Mouse (Mus musculus): ENCODE measurements around the gene Lrrc8a.

Lrrc8a gene

DNA sequence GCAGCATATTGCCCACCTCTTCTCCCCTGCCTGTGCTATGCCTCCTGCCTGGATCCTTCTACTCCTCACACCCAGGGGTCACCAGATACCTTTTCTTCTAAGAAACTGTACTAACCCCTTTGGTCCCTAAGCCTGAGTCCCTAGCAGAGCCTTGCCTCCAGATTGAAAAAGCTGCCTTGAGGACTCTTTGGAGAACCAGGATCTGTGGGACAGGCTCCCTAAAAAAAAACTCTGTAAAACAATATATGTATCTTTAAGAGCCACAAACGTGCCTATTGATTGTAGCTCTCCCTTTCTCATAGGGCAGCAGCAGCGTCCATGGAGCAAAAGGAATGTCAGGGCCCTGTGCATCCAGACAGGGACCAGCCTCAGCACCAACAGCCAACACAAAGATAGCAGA, 2.8 kb downstream of the Lrrc8a start, which contains the start of gene Gm28035:
Gene Gm28035 (plus strand): TSS at position 301 of the 400 bp plus-strand sequence.
- no peak for DNase-seq

DNA sequence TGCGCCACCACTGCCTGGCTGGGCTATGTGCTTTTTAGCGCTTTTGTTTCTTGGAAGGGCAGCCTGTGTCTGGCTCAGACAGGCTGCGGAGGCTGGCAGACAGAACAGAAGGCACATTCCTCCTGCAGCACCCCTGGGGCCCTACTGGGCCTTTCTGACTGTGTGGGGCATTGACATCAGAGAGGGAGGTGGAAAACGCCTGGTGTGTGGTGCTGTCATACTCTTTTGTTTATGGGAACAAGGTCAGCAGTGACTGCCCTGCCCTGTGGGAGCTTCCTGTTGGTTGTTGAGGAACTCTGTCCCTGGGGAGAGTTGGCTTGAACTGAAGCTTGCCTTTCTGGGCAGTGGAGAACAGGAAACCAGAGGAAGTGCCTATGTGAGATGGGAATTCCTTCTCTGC, 5.0 kb downstream of the Lrrc8a start:
- peak; percentile 77 to 82 for DNase-seq

DNA sequence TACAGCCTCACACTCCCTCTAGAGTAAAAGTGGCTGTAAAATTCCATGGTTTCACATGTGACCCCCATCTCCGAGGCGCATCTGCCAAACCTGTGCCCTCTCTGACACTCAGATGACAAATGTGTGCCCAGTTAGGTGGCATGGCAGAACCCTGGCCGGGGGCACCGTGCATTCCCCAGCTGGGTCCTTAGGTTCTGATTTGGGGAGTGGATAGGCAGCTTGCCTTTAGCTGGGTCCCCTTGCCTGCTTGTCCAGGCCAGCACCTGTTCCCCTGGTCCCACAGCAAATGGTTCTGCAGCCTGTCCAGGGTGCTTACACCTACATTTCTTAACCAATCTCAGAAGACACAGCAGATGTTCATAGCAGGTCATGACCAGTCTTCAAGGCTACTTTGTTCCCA, 5.9 kb downstream of the Lrrc8a start:
- DNase-seq: no peak

DNA sequence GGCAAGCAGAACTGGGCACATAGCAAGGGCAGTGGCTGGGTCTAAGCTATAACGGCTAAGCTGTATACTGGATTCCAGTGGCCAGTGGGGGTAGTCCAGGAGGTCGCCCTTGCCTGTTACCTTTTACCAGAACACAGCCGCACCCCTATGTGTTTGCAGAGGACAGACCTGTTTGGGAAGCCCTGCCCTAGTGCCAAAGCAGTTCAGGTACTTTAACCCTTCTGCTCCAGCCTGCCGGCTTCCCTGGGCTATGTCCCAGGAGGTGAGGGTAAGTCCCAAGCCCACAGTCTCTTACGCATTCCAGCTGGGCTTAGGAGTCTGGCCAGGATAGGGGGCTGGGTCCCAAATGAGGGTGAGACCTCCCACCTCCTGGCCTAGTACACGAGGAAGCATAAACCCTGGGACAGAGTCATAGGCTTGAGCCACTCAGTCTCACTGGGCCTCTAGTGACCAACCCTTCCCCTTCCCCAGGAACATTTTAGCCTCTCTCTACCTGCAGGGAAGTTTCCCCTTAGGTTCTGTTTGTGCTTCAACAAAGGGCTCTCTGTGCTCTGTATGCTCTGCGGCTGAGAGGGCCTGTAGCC, 7.2 kb downstream of the Lrrc8a start:
- no peak for DNase-seq

DNA sequence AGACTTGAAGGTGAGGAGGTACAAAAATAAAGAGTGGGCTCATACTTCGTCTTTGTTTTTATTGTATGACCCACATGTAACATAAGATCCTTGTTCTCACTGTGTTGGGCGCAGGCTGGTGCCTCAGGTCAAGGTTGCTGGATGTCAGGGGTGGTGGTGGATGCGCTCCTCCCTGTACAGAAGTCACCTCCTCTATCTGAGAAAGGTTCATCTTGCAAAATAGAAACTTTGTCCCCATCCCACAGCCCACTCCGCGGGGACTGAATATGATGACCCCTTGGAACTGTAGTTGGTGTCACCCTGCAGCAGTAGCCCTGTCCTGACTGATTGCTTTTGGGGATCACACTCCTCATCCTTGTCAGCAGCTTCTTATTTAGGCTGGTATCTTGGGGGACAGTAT, 9.5 kb downstream of the Lrrc8a start:
- DNase-seq: no peak

DNA sequence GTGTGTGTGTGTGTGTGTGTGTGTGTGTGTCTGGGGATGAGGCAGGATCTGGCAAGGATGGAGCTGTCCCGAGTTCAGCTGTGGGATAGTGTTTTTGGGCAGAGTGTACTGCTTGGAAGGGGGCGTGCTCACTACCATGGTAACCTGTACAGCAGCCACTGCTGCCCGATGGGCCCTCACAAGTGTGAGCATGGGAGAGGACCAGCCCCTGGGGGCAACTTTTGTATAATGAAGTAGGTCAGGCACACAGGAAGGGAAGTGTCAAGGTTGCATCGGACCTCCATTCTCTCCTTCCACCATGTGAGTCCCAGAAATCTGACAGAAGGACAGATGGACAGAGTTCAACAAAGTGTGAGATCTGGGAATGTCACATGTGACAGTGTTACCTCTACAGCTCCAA, 10.2 kb downstream of the Lrrc8a start:
- no peak for DNase-seq

DNA sequence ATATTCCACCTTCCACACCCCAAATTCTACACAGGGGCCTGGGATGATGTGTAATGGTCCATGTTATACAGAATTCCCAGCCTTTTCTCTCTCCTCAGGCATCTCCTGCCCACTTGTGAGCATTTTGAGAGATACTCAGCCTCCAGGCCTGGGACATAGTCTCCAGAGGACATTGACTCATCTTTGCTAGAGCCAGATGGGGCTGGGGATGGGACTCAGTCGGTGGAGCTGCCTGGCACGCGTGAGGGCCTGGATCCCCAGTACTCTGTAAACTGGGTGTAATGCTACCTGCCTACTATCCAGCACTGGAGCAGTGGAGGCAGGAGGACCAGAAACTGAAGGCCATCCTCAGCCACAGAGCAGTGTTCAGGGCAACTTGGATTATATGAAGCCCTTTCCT, 11.7 kb downstream of the Lrrc8a start:
- DNase-seq: no peak

DNA sequence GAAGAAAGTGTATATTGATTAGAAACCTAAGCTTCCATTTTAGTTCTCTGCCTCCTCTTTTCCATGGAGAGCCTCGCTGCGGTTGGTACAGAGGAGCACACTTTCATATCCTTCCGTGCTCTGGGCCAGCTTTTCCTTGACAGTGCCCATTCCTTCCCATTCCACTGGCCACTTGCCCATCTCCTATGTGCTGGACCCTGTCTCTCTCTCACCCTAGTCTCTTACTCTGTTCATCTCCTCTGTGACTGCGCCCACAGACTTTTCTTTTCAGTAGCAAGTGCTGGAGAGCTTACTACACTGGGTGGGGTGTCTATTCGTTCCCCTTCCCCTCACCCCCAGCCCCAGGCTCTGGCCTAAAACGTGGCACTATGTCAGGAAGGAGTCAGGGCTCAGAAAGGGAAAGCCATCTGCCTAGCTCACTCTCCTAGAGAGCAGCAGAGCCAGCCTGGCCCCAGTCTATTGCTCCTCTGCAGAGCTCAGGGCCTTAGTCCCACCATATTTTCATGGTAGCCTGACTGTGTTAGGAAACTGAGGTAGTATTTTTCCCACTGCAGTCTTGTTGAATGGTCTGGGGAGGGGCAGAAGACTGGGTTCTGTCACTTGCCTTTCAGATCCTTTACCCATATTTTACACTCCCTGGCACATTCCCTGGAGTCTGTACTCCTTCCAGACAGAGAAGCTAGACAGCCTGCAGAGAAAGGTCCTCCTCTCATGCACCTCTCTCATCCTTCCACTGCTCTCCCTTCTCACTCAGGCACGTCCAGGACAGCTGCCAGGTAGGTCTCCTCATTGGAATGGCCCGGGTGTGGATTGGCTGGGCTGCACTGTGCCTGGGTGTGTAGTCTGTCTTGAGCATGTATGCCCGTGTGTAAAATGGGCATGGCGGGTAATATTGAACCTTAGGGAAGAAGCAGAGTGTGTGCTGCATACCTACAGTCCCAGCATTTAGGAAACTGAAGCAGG, 12.9 kb downstream of the Lrrc8a start:
- no peak for DNase-seq

DNA sequence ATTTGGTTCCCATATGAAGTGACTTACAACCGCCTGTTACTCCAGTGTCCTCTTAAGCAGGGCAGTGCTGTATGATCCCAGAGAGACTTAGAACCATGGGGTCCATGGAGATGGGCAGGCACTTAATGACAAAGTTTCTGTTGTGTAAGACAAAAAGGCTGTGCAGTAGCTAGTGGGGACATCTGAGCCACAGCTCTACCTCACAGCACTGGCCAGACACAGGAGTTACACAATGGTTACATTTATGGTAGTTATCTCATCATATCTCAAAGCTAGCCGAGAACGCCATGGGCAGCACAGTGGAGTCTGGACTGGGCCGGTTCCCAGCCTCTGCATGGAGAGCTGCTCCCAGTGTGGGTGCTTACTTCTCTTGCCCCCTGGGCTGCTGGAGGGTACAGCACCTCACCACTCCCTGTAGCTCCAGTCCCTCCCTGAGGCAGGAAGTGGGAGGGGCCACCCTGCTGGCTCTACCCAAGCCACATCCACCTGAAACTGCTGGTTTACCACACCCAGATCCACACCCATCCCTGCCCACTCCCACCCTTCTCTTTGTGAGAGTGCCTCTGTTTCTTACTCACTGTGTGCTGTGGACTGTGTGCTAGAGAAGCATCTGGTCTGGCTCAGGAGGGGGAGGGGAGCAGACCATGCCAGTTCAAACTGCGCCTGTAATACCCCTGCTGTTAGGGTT, 14.0 kb downstream of the Lrrc8a start:
- no peak for DNase-seq

DNA sequence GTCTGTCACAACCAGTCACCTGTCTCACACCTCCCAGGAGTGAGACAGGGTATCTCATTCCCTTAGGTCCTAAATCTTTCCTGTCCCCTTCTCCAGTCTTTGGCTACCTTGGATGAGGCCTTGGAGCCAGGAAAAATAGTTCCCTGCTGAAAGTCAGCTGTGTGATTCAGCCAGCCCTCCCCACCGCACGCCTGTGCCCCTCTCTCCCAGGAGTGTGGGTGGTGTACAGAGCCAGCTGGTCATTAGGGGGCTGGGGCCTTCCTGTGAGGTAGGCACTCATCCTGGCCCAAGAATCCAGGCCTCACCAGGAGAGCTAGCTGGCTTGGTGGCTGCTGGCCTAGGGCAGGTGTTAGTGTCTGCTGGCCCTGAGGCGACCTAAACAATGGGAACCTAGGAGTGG, 15.0 kb downstream of the Lrrc8a start:
- DNase-seq: no peak

DNA sequence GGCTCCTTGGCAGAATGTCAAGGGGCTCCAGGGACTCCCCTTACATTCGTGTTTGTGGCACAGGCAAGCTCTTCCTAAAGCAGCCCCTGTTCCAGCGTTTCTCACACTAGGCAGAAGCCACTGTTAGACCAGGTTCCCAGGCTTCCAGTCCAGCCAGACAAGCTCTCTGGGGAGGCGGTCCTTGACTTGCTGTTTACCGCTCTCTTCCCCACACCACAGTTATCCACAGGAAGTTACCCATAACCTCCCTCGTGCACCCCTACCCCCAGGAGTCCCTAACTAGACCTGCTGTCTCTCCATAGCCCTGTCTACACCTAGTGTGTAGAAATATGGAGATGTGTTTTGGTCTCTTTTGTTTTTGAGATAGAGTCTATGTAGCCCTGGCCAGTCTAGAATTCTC, 16.3 kb downstream of the Lrrc8a start:
- no peak for DNase-seq

DNA sequence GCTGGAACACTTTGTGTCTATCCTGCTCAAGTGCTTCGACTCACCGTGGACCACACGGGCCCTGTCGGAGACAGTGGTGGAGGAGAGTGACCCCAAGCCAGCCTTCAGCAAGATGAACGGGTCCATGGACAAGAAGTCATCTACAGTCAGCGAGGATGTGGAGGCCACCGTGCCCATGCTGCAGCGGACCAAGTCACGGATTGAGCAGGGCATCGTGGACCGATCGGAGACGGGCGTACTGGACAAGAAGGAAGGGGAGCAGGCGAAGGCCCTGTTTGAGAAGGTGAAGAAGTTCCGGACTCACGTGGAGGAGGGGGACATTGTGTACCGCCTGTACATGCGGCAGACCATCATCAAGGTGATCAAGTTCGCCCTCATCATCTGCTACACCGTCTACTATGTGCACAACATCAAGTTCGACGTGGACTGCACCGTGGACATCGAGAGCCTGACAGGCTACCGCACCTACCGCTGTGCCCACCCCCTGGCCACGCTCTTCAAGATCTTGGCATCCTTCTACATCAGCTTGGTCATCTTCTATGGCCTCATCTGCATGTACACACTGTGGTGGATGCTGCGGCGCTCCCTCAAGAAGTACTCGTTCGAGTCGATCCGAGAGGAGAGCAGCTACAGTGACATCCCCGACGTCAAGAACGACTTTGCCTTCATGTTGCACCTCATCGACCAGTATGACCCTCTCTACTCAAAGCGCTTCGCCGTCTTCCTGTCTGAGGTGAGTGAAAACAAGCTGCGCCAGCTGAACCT, 18.3 kb downstream of the Lrrc8a start:
- no peak for DNase-seq

DNA sequence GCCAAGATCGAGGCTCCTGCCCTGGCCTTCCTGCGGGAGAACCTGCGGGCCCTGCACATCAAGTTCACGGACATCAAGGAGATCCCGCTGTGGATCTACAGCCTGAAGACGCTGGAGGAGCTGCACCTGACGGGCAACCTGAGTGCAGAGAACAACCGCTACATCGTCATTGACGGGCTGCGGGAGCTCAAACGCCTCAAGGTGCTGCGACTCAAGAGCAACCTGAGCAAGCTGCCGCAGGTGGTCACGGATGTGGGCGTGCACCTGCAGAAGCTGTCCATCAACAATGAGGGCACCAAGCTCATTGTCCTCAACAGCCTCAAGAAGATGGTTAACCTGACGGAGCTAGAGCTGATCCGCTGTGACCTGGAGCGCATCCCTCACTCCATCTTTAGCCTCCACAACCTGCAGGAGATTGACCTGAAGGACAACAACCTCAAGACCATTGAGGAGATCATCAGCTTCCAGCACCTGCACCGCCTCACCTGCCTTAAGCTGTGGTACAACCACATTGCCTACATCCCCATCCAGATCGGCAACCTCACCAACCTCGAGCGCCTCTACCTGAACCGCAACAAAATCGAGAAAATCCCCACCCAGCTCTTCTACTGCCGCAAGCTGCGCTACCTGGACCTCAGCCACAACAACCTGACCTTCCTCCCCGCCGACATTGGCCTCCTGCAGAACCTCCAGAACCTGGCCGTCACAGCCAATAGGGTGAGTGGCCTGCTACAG, 19.3 kb downstream of the Lrrc8a start:
- no peak for DNase-seq

DNA sequence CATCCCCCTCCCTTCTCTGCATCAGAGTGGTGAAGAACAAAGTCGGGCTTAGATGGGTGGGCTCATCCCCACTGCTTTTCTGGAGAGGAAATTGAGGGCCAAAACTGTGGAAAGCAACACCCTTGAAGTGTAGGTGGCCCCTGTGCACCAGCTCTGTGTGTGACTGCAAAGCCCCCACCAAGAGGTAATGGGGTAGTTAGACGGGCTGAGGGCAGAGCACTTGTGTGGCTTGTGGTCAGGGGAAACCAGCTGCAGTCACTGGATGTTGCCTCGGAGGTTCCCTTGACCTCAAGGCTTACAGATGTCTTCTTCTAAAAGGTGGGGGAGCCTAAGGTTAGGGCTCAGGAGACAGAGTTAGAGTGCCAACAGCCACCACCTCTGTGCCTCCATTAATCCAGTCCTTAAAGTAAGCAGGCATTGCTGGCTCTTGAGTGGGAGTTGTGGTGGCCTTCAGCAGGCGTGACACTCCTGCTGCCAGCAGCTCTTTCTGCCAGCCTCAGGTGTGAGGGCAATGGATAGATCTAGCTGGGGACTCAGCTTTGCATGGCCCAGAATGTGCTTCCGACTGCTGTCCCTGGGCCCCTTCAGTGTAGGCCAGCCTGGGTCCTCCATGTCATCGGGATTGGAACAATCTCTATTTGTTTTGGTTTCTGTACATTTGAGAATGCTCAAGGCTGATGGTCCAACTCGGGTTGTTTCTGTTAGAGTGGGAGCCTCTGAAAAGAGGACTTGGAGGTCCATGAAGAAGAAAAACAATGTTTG, 20.4 kb downstream of the Lrrc8a start:
- DNase-seq: no peak

DNA sequence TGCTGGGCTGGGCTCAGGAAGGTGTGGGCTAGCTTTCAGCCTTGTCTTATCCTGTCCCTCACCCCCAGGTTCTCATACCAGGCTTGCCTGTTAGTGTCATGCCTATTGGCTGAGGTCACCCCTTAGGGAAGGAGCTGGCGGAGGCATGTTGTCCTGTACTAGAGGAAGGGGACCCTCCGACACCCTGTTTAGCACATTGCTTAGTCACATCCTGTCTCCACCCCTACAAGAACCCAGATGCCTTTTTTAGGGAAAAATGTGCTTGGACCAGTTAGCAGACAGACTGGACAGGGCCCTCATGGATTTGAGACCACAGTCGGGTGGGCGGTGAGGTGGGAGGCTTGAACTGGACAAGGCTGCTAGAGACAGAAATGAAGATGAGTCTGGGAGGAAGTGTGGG, 21.1 kb downstream of the Lrrc8a start:
- no peak for DNase-seq

DNA sequence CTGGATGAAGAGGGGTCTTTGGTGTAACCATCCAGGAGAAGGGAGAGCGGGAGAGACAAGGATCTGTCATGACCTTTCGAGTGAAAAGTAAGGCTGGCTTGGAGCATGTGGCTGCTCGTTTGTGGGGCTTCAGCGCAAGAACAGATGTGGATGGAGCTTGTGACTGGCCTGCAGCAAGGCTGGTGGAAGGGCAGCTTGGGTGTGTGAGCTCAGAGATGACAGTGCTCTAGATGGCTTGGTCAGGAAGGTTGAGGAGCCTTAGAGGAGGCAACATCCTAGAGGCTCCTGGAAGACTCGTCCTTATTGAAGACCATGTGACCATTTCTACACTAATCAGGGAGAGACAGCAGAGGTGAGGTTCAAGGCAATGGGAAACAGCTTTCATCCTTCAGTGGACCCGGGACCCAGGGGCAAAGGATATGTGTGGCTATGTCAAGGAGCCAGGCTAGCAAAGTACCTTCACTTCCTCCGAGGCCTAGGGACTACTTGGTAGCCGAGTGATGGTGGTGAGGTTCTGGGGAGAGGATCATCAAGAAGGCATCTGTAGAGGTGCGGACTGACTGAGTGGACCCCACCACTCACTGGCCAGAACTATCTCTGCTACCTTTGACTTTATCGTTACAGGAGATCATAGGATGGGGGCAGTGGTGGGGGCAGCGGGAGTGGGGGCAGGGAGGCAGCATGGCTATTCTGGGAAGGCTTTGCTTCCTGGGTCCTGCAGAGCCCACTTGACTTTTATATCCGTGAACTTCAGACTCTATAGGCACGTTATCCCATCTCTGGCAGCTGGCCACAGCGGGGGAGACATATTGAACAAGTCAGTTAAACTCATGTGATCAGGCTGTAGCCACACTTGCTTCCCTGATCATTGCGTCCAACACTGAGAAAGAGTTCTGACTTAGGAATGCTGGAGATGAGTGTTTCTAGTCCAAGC, 21.9 kb downstream of the Lrrc8a start:
- DNase-seq: no peak

DNA sequence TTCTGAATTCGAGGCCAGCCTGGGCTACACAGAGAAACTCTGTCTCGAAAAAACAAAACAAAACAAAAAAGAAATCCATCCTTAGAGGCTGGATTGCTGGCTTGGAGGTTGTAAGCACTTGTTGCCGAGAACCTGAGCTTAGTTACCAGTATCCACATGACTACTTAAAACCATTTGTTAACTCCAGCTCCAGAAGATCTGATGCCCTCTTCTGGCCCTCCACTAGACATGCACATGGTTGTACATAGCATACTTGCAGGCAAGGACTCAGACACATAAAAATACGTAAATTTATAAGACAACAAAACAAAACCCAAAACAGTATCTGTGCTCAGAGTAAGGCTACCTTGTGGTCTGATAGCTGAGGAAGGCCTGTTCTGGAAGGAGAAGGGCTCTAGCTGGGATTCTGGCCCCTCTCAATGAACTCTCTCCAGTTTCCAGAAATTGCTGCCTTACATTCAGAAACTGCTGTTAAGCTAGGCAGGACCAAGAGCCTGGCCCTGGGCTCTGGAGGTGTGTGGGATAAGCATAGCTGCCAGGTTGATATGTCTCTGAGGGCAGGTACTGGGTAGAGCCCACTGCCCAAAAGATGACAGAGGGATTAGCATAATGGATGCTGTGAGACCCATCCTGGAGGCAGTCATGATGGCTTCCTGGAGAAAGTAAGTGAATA, 23.7 kb downstream of the Lrrc8a start:
- no peak for DNase-seq

DNA sequence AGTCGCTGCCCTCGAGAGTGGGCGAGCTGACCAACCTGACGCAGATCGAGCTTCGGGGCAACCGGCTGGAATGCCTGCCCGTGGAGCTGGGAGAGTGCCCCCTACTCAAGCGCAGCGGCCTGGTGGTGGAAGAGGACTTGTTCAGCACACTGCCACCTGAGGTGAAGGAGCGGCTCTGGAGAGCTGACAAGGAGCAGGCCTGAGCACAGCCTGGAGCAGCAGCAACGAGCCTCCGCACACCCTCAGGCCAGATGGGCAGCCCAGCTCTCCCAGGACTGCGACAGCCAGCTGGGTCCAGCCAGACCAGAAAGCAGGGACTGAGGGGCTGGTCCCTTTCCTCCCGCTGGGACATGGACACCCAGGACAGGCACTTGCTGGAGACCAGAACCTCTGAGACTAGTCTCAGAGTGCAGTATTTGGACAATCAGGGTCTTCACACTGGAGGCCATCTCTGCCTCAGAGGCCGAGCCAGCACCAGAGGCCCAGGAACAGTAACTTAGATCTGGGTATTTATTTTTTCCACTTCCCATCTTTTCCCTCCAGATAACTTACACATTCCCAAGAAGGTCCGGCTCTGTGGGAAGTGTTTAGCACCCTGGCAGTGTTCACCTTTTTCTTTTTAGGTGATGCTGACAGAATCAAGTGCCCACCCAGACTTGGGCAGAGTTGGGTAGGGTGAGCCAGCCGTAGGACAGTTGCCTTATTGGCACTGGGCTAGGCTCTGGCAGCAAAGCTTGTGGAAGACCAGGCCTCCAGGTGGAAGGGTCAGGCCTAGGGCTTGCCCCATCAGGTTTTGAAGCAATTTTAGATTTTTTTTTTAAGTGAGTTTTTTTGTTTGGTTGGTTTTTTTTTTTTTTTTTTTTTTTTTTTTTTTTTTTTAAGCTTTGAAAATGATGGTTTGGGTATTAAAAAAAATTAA, 24.7 kb downstream of the Lrrc8a start:
- DNase-seq: peak in 1 of 2 experiments; percentile 47

Data from cerebellum, adult 18-20 months (tissue).